Mouse (Mus musculus) left cerebral cortex, adult 9 months (tissue): ENCODE data around the gene Cfap97d1.
A peak's percentile ranks its signal among the peaks of the same experiment; 100 is the strongest.

Experiments used
- DNase-seq, 2 experiments: peaks; one replicate each; pipeline ENCODE4 v3.0.0; 2022; ENCODE audit warnings: low spot score in 2 of 2

The Cfap97d1 gene

DNA sequence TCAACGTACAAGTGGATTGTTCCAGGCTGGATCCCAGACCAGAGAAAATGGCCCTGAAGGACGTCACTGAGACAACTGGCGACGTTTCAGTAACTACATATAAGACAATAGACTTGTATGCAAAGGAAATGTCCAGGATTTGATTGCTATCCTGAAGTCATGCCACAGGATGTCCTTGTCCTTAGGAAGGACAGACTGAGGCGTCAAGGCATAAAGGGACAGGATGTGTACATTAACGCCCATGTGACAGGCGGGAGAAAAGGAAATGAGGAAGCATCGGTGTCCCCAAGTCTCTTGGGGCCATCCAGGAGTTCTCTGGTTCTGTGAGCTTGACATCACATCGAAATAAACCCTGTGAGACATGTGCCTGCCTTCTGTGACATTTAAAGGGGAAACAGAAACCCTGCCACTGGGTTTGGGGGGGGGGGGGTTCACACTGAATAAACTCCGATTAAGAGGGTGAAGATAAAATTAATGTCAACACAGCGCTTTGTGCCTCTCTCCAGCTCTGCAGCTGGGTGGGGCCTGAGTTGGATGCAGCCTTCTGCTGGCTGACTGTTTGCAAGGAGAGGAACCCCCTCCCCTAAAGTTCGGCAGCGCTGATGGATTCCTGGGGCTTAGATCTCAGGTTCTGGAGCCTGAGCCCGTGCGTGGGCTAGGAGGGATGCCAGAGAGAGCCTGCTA lies 25.0 kb downstream of the Cfap97d1 start:
- DNase-seq: no peak

- peak in 1 of 2 experiments; percentile 52 for DNase-seq
These were observed 26.1 kb downstream of the Cfap97d1 start for GRCm38 (mm10) chr11:102010140-102010539.

DNA sequence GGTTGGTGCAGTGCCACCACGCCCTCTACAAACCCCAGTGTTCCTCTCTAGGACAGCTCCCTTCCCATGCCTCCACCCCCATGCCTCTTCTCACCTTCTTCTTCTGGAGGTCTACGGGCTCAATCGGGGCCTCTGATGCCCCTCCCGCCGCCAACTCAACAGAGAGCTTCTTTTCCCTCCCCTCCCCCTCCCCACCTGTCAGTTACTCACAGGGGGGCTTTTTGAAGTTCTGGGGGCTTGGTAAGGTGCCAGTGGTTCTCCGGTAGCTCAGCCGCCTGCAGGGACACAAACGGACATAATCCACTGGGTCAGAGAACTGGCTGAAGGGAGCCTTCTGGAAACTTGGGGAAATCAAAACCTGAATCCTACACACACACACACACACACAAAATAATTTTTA lies 27.4 kb downstream of the Cfap97d1 start:
- DNase-seq: no peak

GRCm38 (mm10) chr11:102013201-102013600 lies 29.1 kb downstream of the Cfap97d1 start:
- DNase-seq: no peak

- no peak for DNase-seq
These were observed 31.4 kb downstream of the Cfap97d1 start for GRCm38 (mm10) chr11:102015472-102015871.

DNA sequence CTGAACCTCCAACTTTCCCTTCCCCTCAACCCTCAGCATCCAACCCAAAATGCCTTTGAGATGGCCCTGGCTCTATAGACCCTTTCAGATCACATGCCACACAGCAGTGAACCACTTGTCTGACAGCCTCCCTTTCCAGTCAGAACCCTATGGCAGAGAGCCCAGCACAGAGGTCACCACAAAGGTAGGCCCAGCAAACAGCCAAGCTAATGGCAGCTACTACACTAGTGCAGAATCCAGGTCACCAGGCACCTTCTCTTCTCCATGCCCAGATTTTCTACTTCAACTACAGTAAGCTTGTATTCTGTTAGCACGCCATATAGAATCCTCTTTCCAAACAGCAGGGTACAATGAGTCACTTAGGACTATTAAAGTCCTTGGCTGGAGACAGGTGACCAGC lies 32.1 kb downstream of the Cfap97d1 start:
- DNase-seq: no peak

DNA sequence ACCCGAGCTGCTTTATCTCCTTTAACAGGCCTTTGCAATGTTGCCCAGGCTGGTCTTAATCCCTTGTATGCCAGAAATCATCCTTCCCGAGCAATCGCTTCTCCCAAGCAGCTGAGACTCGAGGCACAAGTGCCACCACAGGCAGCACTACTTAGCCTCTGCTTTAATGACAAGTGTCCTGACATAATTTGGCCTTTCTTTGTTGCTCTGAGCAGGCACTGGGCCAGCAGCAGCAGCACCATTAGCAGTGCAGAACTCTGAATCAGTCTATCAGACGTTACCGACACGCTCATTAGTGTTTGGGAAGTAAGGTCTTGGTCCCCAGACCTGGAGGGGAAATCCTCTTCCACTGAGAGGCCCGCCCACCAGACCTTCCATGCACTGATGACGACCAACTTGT lies 35.7 kb downstream of the Cfap97d1 start:
- no peak for DNase-seq

GRCm38 (mm10) chr11:102021196-102021595 lies 37.1 kb downstream of the Cfap97d1 start:
- DNase-seq: no peak

DNA sequence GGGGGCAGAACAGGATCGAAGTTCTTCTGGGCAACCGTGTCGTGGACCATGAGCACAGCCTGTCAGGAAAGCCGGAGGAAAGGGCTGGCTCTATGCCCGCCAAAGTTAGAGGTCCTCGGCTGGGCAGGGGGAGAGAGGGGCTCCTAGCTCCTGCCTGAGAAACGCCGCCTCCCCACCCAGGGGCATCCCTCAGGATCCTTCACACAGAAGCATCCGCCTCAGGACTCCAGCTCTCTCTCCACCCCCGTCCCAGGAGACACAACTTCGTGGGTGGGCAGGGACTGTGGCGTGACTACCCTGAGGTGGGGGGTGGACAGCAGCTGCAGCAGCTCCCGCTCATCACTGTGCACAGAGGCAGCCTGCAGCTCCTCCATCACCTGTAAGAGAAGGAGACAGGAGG lies 39.3 kb downstream of the Cfap97d1 start:
- peak in 1 of 2 experiments; percentile 52 for DNase-seq

DNA sequence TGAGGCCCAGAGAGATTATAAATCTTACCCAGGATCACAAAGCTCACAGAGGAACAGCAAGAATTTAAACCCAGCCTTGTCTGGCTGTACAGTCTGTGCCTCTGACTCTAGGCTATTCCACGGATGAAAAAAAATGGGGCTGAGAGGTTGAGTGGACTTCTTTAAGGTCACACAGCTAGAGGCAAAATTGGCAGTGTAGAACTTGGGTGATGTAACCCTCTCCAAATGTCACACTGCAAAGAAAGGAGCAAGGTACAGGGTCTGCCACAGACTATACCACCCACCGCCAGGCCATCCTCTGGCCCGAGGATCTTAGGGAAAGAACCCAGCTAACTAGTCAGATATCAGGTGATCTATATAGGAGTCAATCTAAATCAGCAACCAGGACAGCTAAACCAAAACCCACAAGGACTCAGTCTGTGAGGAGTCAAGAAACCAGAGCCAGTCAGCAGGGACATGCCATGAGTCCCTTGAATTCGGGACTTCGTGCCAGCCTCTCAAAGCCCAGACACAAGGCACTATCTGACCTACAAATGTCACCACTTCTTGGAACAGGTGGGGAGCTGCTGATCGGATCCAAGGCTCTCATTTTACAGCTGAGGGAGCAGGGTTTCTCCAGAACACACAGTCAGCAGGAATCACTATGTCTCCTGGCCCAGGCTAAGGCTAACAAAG lies 40.1 kb downstream of the Cfap97d1 start:
- no peak for DNase-seq

DNA sequence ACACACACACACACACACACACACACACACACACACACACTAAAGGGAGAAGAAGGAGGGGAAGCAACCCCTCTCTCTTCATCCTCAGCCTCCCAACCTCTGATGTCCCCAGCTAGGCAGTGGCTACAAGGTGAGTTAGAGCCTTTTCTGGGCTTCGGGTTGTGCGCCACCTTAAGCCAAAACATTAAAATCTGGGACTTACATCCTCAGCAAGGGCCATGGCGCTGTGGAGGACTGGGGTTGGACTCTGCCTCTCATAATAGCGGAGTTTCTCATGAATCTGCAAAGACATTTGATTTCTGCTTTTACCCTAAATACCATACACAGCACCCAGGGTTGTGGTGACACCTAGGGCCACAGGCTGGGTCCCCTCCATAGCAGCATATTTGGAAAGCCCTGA lies 40.8 kb downstream of the Cfap97d1 start:
- no peak for DNase-seq

DNA sequence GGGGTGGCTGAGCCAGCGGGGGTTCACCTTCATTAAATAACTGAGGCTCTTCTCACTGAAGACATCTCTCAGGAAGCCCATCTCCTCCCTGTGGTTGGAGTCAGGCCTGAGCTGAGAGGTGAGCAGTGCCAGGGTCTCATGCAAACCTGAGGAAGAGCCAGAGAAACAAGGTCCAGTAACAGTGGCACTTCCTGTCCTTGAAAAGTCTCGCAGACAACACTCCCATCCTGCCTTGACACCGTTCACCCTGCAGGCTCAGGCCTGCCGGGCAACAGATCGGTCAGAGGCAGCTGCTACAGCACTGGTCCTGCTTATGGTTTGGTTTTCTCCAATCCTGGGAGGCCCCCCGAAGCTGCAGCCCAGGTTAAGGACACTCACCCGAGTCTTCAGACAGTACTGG lies 41.3 kb downstream of the Cfap97d1 start:
- DNase-seq: no peak

DNA sequence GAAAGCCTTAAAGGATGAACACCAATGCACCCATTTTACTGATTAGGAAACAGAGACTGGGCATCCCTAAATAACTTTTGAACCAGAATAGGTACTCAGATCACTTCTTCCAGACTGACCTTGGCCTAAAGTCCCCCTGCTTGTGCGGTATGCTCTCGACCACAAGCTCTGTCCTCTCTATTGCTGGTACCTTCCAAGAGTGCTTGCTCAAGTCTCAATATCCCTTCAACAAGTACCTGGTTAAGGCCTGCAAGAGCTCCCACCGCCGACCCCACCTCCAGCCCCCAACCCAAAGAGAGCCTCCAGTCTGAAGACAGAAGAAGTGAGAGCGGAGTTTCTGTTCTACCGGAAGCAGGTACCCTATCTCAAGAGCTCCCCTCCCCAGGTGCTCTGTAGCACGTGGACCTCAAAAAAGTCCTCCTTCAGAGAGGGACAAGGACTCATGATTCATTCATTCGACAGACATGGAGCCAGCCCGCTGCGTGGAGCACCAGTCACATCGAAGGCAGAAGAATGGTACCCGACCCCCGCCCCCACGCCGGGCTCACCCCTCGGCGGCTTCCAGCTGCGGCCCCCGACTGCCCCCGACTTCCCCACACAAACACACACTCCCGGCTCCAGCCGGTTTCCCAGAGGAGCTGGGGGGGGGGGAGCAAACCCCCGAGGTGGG lies 42.0 kb downstream of the Cfap97d1 start:
- DNase-seq: no peak

GRCm38 (mm10) chr11:102026694-102027360 lies 42.7 kb downstream of the Cfap97d1 start:
- peak in 1 of 2 experiments; percentile 44 for DNase-seq

DNA sequence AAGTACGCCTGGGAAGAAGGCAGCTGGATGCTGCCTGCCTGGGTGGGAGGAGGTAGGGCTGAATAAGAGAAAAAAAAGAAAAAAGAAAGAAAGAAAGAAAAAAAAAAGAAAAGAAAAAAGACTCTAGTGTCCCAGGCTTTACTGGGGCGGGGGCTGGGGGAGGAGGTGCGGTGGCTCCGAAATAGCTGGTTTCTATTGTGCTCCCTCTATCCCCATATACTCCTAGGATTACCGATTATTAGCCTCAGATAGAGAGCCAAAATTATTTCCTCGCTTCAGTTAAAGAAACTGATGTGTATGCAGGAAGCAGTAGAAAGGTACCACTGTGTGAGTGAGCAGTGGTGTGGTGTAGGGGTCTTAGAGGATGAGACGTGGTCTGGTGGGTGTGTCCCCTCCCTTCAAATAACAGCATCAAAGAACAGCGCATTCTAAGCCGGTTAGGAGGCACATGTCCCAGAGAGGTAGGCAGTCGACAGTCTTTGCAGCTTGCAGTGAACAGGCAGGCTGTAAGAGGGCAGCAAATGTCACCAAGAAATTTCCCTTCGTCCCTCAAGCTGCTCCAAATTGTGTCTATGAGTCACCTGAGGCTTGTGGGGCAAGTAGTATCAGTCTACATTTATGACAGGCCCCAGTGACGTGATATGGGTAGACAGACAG lies 43.4 kb downstream of the Cfap97d1 start:
- DNase-seq: no peak

GRCm38 (mm10) chr11:102028087-102028816 lies 44.2 kb downstream of the Cfap97d1 start, which contains the start of gene Mpp3:
Mpp3 (minus strand) TSS chr11:102028461.
- no peak for DNase-seq

- no peak for DNase-seq
These were observed 45.2 kb downstream of the Cfap97d1 start for GRCm38 (mm10) chr11:102029304-102029703.

- DNase-seq: no peak
These were observed 45.9 kb downstream of the Cfap97d1 start for GRCm38 (mm10) chr11:102029966-102030365.

DNA sequence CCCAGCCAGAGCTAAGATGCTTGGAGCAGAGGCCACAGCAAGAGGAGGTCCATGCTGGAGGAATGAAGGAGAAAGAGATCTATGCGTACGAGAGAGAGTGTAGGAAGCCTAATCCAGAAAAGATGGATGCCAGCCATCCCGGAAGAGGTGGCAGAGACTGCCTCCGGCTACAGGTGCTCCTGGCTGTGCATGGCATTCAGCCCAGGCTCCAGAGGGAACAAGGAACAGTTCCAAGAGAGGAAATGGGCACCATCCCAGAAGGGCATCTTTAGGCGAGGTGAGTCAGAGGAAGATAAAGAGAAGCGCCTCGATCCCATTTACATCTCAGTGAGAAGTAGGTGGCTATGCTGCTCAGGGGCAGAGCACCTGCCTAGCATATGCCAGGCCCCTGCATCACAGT lies 47.1 kb downstream of the Cfap97d1 start:
- peak in 1 of 2 experiments; percentile 71 for DNase-seq

DNA sequence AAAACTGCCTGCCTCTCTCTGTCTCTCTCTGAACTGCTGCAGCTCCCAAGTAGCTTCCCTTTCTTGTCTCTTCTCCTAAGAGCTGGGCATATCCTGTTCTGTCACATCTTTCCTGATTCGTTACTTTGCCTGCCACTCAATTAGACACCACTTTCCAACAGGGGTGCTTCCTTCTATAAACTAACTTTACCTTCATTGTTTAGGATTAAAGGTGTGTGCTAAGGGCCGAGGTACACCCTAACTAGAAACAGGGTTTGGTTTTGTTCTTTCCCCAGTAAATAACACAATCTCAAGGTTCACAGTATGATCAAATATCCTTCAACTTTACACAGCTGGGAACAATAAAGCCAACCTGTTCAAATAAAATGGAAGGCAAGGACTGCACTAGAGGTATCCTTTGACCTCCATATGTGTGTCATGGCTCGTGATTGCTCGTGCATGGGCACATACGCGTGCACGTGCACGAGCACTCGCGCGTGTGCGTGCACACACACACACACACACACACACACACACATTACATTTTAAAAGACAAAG lies 49.0 kb downstream of the Cfap97d1 start:
- DNase-seq: no peak

DNA sequence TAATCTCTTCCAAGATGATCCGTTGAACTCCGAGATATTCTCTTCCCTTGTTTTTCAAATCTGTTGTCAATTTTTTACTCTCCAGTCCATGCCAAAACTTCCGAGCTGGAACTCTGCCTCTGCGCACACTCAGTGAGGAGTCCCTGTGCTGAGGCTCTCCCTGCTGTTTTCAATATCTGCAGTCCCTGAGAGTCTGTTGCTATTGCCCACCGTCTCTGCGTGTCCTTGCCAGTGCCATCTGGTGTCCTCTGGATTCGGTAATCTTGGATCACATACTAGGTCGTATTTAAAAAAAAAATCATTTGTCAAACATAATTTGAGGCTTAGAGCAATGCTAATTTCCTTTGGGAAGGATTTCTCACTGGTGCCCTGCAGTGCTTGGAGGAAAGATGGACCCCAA lies 50.8 kb downstream of the Cfap97d1 start:
- no peak for DNase-seq
